Mouse (Mus musculus): Measurements from ENCODE around the gene Gli3.

- TF ChIP-seq CTCF (IDR thresholded peaks at IDR 0.05; ENCODE audit: low read depth, low read length) (no peak), POLR2AphosphoS5 (IDR thresholded peaks at IDR 0.05; ENCODE audit: insufficient replicate concordance, low read depth, low read length) (no peak), GATA2 (IDR thresholded peaks at IDR 0.05; ENCODE audit: borderline replicate concordance, low read depth, low read length) (no peak), TAL1 (conservative IDR thresholded peaks at IDR 0.05; ENCODE audit: low read depth, low read length) (no peak), GATA1 (IDR thresholded peaks at IDR 0.05; ENCODE audit: borderline replicate concordance, low read length) (no peak)
Measured at GRCm38 (mm10) chr13:15688826-15689501, 225.9 kb downstream of the Gli3 start.
